Mouse (Mus musculus) liver, embryonic 14.5 days (tissue): ENCODE results near the gene Klhl3. TPM values are rescaled to one million over a fixed set of nuclear protein-coding genes. Genes with fewer than 3 reads are reported as not detected.

ENCODE experiments used
- ATAC-seq: fragments of 200-750 bp; cut with Nextera tagmentation; 2 replicates; pipeline ENCODE4 v1.8.0; 2017; ENCODE audit warnings: moderate number of reproducible peaks, mild to moderate bottlenecking, moderate library complexity; ENCODE audit not compliant: insufficient read depth
- DNase-seq, 3 experiments: peaks; one replicate each; pipeline ENCODE4 v3.0.0-alpha.2; 2012 to 2013; ENCODE audit warnings: low read depth in 3 of 3, low spot score in 3 of 3
- H3K27ac ChIP-seq: fragments of 300-500 bp; sonication (generic); 2 replicates; pipeline ENCODE4 v1.5.1; 2014; ENCODE audit warnings: moderate library complexity, mild to moderate bottlenecking, control low read depth, inconsistent platforms
- H3K27me3 ChIP-seq: fragments of 300-500 bp; sonication (generic); 2 replicates; pipeline ENCODE4 v1.6.1; 2014; ENCODE audit warnings: mild to moderate bottlenecking, low read length, moderate library complexity; ENCODE audit not compliant: control insufficient read depth, insufficient read depth
- H3K36me3 ChIP-seq: fragments of 300-500 bp; sonication (generic); replicated peaks from 2 replicates; pipeline ENCODE4 v1.6.1; 2014; ENCODE audit warnings: low read depth; ENCODE audit not compliant: control insufficient read depth, insufficient read depth
- H3K4me1 ChIP-seq, 2 experiments: fragments of 200-500 bp in 1 of 2; fragments of 300-500 bp in 1 of 2; sonication (generic) in 1 of 2; replicated peaks; 2 replicates each; pipeline ENCODE4 v1.6.1; 2012 to 2014; ENCODE audit warnings: antibody characterized with exemption in 1 of 2, inconsistent platforms in 1 of 2, low read length in 1 of 2; ENCODE audit not compliant: control insufficient read depth in 2 of 2, insufficient read depth in 2 of 2
- H3K4me2 ChIP-seq: fragments of 300-500 bp; sonication (generic); 2 replicates; pipeline ENCODE4 v1.6.1; 2014; ENCODE audit warnings: low read depth, mild to moderate bottlenecking, control low read depth, moderate library complexity
- H3K4me3 ChIP-seq, 2 experiments: fragments of 200-500 bp in 1 of 2; fragments of 300-500 bp in 1 of 2; sonication (generic) in 1 of 2; 2 replicates each; pipeline ENCODE4 v1.5.1; 2012 to 2014; ENCODE audit warnings: low read depth in 2 of 2, low read length in 2 of 2, mild to moderate bottlenecking in 2 of 2, control low read depth in 1 of 2, inconsistent platforms in 1 of 2, moderate library complexity in 1 of 2; ENCODE audit not compliant: insufficient read depth in 1 of 2
- H3K9ac ChIP-seq: fragments of 300-500 bp; sonication (generic); replicated peaks from 2 replicates; pipeline ENCODE4 v1.6.1; 2014; ENCODE audit warnings: mild to moderate bottlenecking, control low read depth, moderate library complexity
- H3K9me3 ChIP-seq: fragments of 300-500 bp; sonication (generic); 2 replicates; pipeline ENCODE4 v1.6.1; 2016; ENCODE audit warnings: low read length, mixed read lengths; ENCODE audit not compliant: control insufficient read depth
- CTCF ChIP-seq: IDR thresholded peaks from 2 replicates; pipeline ENCODE4 v1.5.1; 2016; ENCODE audit warnings: antibody characterized with exemption, low read depth, control low read depth
- EP300 ChIP-seq: IDR thresholded peaks from 2 replicates; pipeline ENCODE4 v1.6.1; 2016; ENCODE audit warnings: antibody characterized with exemption, low read depth
- WGBS: fragments of 180-500 bp; shearing (Covaris S2); extraction: QIAGEN DNeasy Blood & Tissue Kit; methylation state at CpG from one replicate; pipeline ENCODE4 v1.1.7; 2014; ENCODE audit not compliant: insufficient replicate concordance; 5-methylcytosine and 5-hydroxymethylcytosine counted together
- microRNA counts: library from miRNA; unstranded; fragments of <30 nt; microRNA quantifications from one replicate; lab custom pipeline; 2016
- microRNA-seq: library from miRNA; unstranded; fragments of <30 nt; microRNA quantifications from one replicate; pipeline ENCODE4, GENCODE M21; 2016
- polyA plus RNA-seq, 2 experiments: library from polyadenylated mRNA; depleted of rRNA in 1 of 2; stranded (reverse) in 1 of 2; unstranded in 1 of 2; fragments of >200 nt; fragmentation: Nextera tagmentation in 1 of 2; extraction: Ambion mirVana in 1 of 2; gene quantifications; 2 replicates each; pipeline versions ENCODE4 v1.2.1 to v1.2.3; 2012 to 2014

The Klhl3 gene
- polyA plus RNA-seq, 2 experiments = 0.42 to 0.51 TPM

DNA sequence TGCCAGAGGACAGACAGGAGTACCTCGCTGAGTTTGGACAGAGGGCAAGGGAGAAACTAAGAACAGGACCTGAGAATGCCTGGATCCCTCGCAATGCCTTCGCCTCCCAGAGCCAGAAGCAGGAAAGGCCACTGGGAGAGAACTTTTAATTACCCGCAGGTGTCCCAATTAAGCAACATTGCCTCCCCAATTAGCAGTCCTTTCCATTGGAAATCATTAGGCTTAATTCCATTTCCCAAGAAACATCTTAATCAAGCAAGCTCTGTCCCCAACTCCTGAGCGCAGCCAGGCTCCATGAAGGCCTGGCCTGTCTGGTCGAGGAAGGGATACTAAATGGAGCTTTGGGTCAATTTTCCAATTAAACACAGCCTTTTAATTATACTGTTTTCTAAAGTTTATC, 147.7 kb downstream of the Klhl3 start:
- Histone ChIP-seq H3K4me2 (no peak overlapping the region), H3K4me3 (no peak overlapping the region), H3K36me3 (no peaks in the 10 kb centered on the region), H3K4me1 (no peaks in the 10 kb centered on the region), H3K27me3 (no peaks in the 10 kb centered on the region), H3K9me3 (no peaks in the 10 kb centered on the region), H3K27ac (no peak overlapping the region), H3K9ac (no peak overlapping the region)
- no peak for ATAC-seq
- DNase-seq = no peak
- WGBS = 66% methylated on average over 6 of the region's 6 CpGs
- TF ChIP-seq EP300 = no peak

- H3K9me3 ChIP-seq = no peaks in the 10 kb centered on the region
- H3K9ac ChIP-seq = no peak overlapping the region
- H3K4me3 ChIP-seq = no peak overlapping the region
- 42% methylated on average over 2 of the region's 2 CpGs for WGBS
- TF ChIP-seq CTCF (no peak), EP300 (no peak)
- H3K4me1 ChIP-seq = no peaks in the 10 kb centered on the region
- no peaks in the 10 kb centered on the region for H3K36me3 ChIP-seq
- H3K27ac ChIP-seq = no peak overlapping the region
- no peak for DNase-seq
- ATAC-seq = no peak
- H3K4me2 ChIP-seq = no peak overlapping the region
- no peaks in the 10 kb centered on the region for H3K27me3 ChIP-seq
These were observed 153.1 kb downstream of the Klhl3 start for GRCm38 (mm10) chr13:57960254-57960653.

- Histone ChIP-seq H3K4me3 (no peak overlapping the region), H3K36me3 (no peaks in the 10 kb centered on the region), H3K4me1 (no peaks in the 10 kb centered on the region), H3K27me3 (no peaks in the 10 kb centered on the region), H3K27ac (no peak overlapping the region), H3K4me2 (no peak overlapping the region), H3K9ac (no peak overlapping the region), H3K9me3 (no peaks in the 10 kb centered on the region)
- ATAC-seq (no peak), DNase-seq (no peak)
- TF ChIP-seq CTCF (no peak), EP300 (no peak)
- WGBS = 52% methylated on average over 5 of the region's 5 CpGs
These were observed 153.6 kb downstream of the Klhl3 start for GRCm38 (mm10) chr13:57959806-57960205.

MicroRNAs within 50 kb of the gene (microRNA counts, 519-probe panel; counts per million panel counts)
- microRNA mmu-miR-874 (lab: Ali Mortazavi, UCI) = 69.9 counts per million

Small RNAs within 50 kb of the gene (microRNA-seq; reads per million reads assigned to microRNA genes)
- 194 reads per million, percentile 55 among the genes with 10 or more reads in this experiment for gene Mir874

Other genes with a start within 250 kb of the Klhl3 start
- 0.06 and 0.08 TPM in 2 replicates for gene Spock1, start 205.3 kb downstream of the Klhl3 start, polyA plus RNA-seq (2012; rRNA removed)
- 0.09 TPM in 1 of 2 replicates, not detected in the other for gene Spock1, start 205.3 kb downstream of the Klhl3 start, polyA plus RNA-seq (2014; fragmentation: Nextera tagmentation; extraction: Ambion mirVana)
- gene Hnrnpa0, start 15.0 kb upstream of the Klhl3 start, polyA plus RNA-seq (2012; rRNA removed) = 44.1 and 62.9 TPM in 2 replicates
- 9.7 and 10.5 TPM in 2 replicates for gene Hnrnpa0, start 15.0 kb upstream of the Klhl3 start, polyA plus RNA-seq (2014; fragmentation: Nextera tagmentation; extraction: Ambion mirVana)
- 5.8 and 6.9 TPM in 2 replicates for gene Idnk, start 44.1 kb upstream of the Klhl3 start, polyA plus RNA-seq (2012; rRNA removed)
- gene Idnk, start 44.1 kb upstream of the Klhl3 start, polyA plus RNA-seq (2014; fragmentation: Nextera tagmentation; extraction: Ambion mirVana) = 17.7 and 18.3 TPM in 2 replicates
- 28.8 and 32.6 TPM in 2 replicates for gene Ubqln1, start 102.1 kb upstream of the Klhl3 start, polyA plus RNA-seq (2012; rRNA removed)
- gene Ubqln1, start 102.1 kb upstream of the Klhl3 start, polyA plus RNA-seq (2014; fragmentation: Nextera tagmentation; extraction: Ambion mirVana) = 28.6 and 33.7 TPM in 2 replicates
- gene Gkap1, start 162.1 kb upstream of the Klhl3 start, polyA plus RNA-seq (2012; rRNA removed) = 1.5 and 4.8 TPM in 2 replicates
- 2.9 and 3.8 TPM in 2 replicates for gene Gkap1, start 162.1 kb upstream of the Klhl3 start, polyA plus RNA-seq (2014; fragmentation: Nextera tagmentation; extraction: Ambion mirVana)
- 0.06 and 0.07 TPM in 2 replicates for gene Kif27, start 245.5 kb upstream of the Klhl3 start, polyA plus RNA-seq (2012; rRNA removed)
- gene Kif27, start 245.5 kb upstream of the Klhl3 start, polyA plus RNA-seq (2014; fragmentation: Nextera tagmentation; extraction: Ambion mirVana) = 0.04 and 0.05 TPM in 2 replicates